Mouse (Mus musculus): Measurements from ENCODE around the gene Eps8l1.

GRCm38 (mm10) chr7:4502421-4503090 is 42.1 kb downstream of the Eps8l1 start:
- TF ChIP-seq POLR2A (IDR thresholded peaks at IDR 0.05; ENCODE audit: low read depth, low read length): no peak
- no peak for TF ChIP-seq NELFE (IDR thresholded peaks at IDR 0.05; ENCODE audit: low read depth, low read length)
- no peak for TF ChIP-seq MAFK (IDR thresholded peaks at IDR 0.05; ENCODE audit: insufficient replicate concordance, low read length)
- TF ChIP-seq EP300 (IDR thresholded peaks at IDR 0.05; ENCODE audit: low read length): no peak
- TF ChIP-seq CTCF (conservative IDR thresholded peaks at IDR 0.05 in 1 of 2, IDR thresholded peaks at IDR 0.05 in 1 of 2; ENCODE audit: low read depth in 2 of 2, low read length in 2 of 2): no peak
- TF ChIP-seq BHLHE40 (IDR thresholded peaks at IDR 0.05; ENCODE audit: low read depth, low read length): no peak

Measured in CH12.LX (cell line).